Mouse (Mus musculus) CH12.LX (cell line): ENCODE measurements around the gene Mgat5.

ENCODE experiments used
- CHD1 ChIP-seq: IDR thresholded peaks from 2 replicates; pipeline ENCODE4 v1.6.1; 2012; ENCODE audit warnings: low read depth, low read length, improper control_type of control experiment, inconsistent platforms
- CTCF ChIP-seq, 2 experiments: IDR thresholded peaks in 1 of 2; conservative IDR thresholded peaks in 1 of 2; 2 replicates each; pipeline ENCODE4 v1.5.1; 2011 to 2012; ENCODE audit warnings: low read depth in 2 of 2, low read length in 2 of 2, improper control_type of control experiment in 1 of 2, inconsistent platforms in 1 of 2, mild to moderate bottlenecking in 1 of 2, moderate library complexity in 1 of 2
- NRF1 ChIP-seq: IDR thresholded peaks from 2 replicates; pipeline ENCODE4 v1.6.1; 2014; ENCODE audit warnings: low read depth, mild to moderate bottlenecking, inconsistent platforms, low read length, improper control_type of control experiment, moderate library complexity
- ZMIZ1 ChIP-seq: IDR thresholded peaks from 2 replicates; pipeline ENCODE4 v1.6.1; 2012; ENCODE audit warnings: low read depth, mild to moderate bottlenecking, inconsistent platforms, low read length, improper control_type of control experiment

GRCm38 (mm10) chr1:127287505-127287904 is 82.7 kb downstream of the Mgat5 start:
- TF ChIP-seq NRF1 (no peak), CHD1 (no peak), CTCF (conservative IDR thresholded peaks at IDR 0.05 in 1 of 2, IDR thresholded peaks at IDR 0.05 in 1 of 2; ENCODE audit: low read depth in 2 of 2, low read length in 2 of 2) (no peak), ZMIZ1 (no peak)
